Mouse (Mus musculus) testis, adult 2 months (tissue): Measurements from ENCODE around the gene Olfr1509. TPM values are rescaled to one million over a fixed set of nuclear protein-coding genes. Genes with fewer than 3 reads are reported as not detected.

Source experiments
- H3K27ac ChIP-seq: fragments of 200-500 bp; 2 replicates; pipeline ENCODE4 v1.5.1; 2012; ENCODE audit warnings: low read depth, low read length; ENCODE audit not compliant: control insufficient read depth, insufficient read depth
- H3K27me3 ChIP-seq: fragments of 200-500 bp; 2 replicates; pipeline ENCODE4 v1.6.1; 2012; ENCODE audit warnings: mild to moderate bottlenecking, low read length, moderate library complexity; ENCODE audit not compliant: control insufficient read depth, insufficient read depth
- H3K36me3 ChIP-seq: fragments of 200-500 bp; 2 replicates; pipeline ENCODE4 v1.6.1; 2012; ENCODE audit warnings: mild to moderate bottlenecking, low read length; ENCODE audit not compliant: control insufficient read depth, insufficient read depth
- H3K4me1 ChIP-seq: fragments of 200-500 bp; 2 replicates; pipeline ENCODE4 v1.6.1; 2012; ENCODE audit warnings: low read length; ENCODE audit not compliant: control insufficient read depth, insufficient read depth
- H3K4me3 ChIP-seq: fragments of 200-500 bp; 2 replicates; pipeline ENCODE4 v1.5.1; 2012; ENCODE audit warnings: low read depth, mild to moderate bottlenecking, low read length, moderate library complexity, mixed read lengths; ENCODE audit not compliant: control insufficient read depth
- CTCF ChIP-seq: fragments of 200-500 bp; IDR thresholded peaks from 2 replicates; pipeline ENCODE4 v1.5.1; 2012; ENCODE audit warnings: low read depth, mild to moderate bottlenecking, inconsistent platforms, low read length, moderate library complexity; ENCODE audit not compliant: control insufficient read depth, insufficient read depth, insufficient replicate concordance
- POLR2A ChIP-seq: fragments of 200-500 bp; IDR thresholded peaks from 2 replicates; pipeline ENCODE4 v1.6.1; 2012; ENCODE audit warnings: low read depth, mild to moderate bottlenecking, inconsistent platforms, low read length, moderate library complexity; ENCODE audit not compliant: control insufficient read depth
- polyA plus RNA-seq: library from polyadenylated mRNA; depleted of rRNA; stranded (reverse); fragments of >200 nt; gene quantifications from 2 replicates; pipeline ENCODE4 v1.2.3, GENCODE M21; 2012; rRNA removed

Gene Olfr1509
- polyA plus RNA-seq, 1 experiment: 2.8 TPM

DNA sequence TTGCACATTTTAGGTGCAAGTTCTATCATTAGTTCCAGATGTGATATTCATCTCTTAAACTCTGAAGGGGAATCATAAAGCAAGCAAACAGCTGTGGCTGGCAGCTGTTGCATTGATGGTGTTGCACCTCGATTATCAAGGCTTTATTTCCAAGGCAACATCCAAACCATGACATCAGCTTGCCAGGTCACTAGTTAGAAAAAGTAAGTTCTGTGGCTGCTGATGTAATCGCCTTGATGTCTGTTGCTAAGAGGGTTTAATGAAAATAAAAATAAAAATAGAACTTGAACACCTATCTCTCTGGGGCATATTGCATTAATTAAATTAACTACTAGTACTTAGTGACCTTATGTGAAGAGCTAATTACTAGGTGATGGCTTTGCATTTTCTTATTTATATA lies 24.6 kb downstream of the Olfr1509 start, which contains the start of gene Olfr1508:
TSS of gene Olfr1508 (minus strand) at position 101 of the 400 bp plus-strand sequence.
- no peaks in the 10 kb centered on the region for H3K4me1 ChIP-seq
- TF ChIP-seq POLR2A (no peak), CTCF (no peak)
- no peaks in the 10 kb centered on the region for H3K36me3 ChIP-seq
- no peak within 1 kb of the TSS for H3K27ac ChIP-seq
- H3K27me3 ChIP-seq: no peaks in the 10 kb centered on the region
- no peak within 1 kb of the TSS for H3K4me3 ChIP-seq

DNA sequence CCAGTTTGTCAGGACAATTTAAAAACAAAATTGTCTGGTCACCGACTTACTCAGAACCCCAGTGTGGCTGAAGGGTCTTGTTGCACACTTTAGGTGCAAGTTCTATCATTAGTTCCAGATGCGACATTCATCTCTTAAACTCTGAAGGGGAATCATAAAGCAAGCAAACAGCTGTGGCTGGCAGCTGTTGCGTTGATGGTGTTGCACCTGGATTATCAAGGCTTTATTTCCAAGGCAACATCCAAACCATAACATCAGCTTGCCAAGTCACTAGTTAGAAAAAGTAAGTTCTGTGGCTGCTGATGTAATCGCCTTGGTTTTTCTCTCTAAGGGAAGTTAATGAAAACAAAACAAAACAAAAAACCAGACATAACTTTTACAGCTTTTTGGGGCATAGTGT lies 52.7 kb downstream of the Olfr1509 start, which contains the start of gene Olfr1507:
TSS of gene Olfr1507 (minus strand) at position 234 of the 400 bp plus-strand sequence.
- H3K27me3 ChIP-seq: no peaks in the 10 kb centered on the region
- no peaks in the 10 kb centered on the region for H3K4me1 ChIP-seq
- no peak within 1 kb of the TSS for H3K27ac ChIP-seq
- no peak within 1 kb of the TSS for H3K4me3 ChIP-seq
- no peaks in the 10 kb centered on the region for H3K36me3 ChIP-seq
- TF ChIP-seq POLR2A (no peak), CTCF (no peak)

Other genes with a start within 250 kb of the Olfr1509 start
- gene Supt16, start 245.6 kb upstream of the Olfr1509 start, polyA plus RNA-seq: 9.0 and 12.2 TPM in 2 replicates
- gene Chd8, start 185.2 kb upstream of the Olfr1509 start, polyA plus RNA-seq: 16.4 and 17.5 TPM in 2 replicates
- 41.5 and 47.3 TPM in 2 replicates for gene Tox4, start 163.8 kb upstream of the Olfr1509 start, polyA plus RNA-seq
- gene Rab2b, start 163.4 kb upstream of the Olfr1509 start, polyA plus RNA-seq: 16.5 and 20.0 TPM in 2 replicates
- 7.8 and 9.6 TPM in 2 replicates for gene Mettl3, start 137.9 kb upstream of the Olfr1509 start, polyA plus RNA-seq
- gene Sall2, start 114.2 kb upstream of the Olfr1509 start, polyA plus RNA-seq: 0.55 and 0.56 TPM in 2 replicates
- not detected in 2 replicates for gene Olfr1513, start 86.6 kb upstream of the Olfr1509 start, polyA plus RNA-seq
- not detected in 2 replicates for gene Olfr1512, start 63.8 kb upstream of the Olfr1509 start, polyA plus RNA-seq
- not detected in 2 replicates for gene Olfr1511, start 45.6 kb upstream of the Olfr1509 start, polyA plus RNA-seq
- not detected in 2 replicates for gene Olfr1510, start 28.6 kb upstream of the Olfr1509 start, polyA plus RNA-seq
- gene Olfr1508, start 24.5 kb downstream of the Olfr1509 start, polyA plus RNA-seq: not detected in 2 replicates
- gene Olfr1507, start 52.8 kb downstream of the Olfr1509 start, polyA plus RNA-seq: not detected in 2 replicates